Mouse (Mus musculus) heart, postnatal 0 days (tissue): Measurements from ENCODE around the gene Wdfy2.

Source experiments
- CTCF ChIP-seq: IDR thresholded peaks from 2 replicates; pipeline ENCODE4 v1.5.1; 2016; ENCODE audit warnings: antibody characterized with exemption, control low read depth, low read depth
- EP300 ChIP-seq: IDR thresholded peaks from 2 replicates; pipeline ENCODE4 v1.6.1; 2016; ENCODE audit warnings: antibody characterized with exemption, low read depth

DNA sequence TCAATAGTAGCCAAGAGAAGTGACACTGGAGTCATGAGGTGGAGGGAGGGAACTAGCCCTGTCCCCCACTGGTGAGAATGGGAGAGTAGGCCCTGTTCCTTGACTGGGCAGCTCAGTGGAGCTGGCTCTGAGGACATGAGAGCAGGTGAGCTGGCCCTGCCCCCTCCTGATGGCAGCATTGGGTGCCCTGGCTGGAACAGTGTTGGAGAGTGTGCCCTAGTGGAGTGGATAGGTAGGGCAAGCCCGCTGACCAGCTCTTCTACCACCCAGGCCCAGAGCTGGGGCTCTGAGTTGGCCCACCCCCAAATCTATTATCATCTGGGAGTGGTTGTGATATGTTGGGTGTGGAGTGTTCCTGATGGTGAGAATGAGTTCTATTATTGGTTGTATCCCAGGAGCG lies 47.7 kb downstream of the Wdfy2 start:
- TF ChIP-seq CTCF = peak; percentile 32
- no peak for TF ChIP-seq EP300
